In the genomic region with DNA sequence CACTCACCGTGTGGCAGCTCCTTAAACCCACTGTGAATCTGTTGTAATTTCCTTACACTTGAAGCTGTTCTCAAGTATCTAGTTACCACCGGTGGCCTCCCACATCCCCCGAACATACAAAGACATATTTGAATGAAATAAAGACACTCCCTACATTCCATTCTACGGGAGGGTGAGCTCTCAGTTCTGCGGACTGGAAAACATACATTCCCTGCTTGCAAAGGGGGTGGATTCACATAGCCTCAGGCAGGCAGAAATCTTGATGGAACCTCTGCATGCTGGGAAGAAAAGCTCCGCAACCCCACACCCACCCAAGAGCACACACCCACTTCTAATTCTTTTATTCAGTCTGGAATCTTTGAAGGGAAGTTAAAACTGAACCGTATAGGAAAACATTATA, we compare ENCODE assay signal across 17 mouse cellular contexts.
DNase-seq lines count a peak whose midpoint lies in the region; ATAC-seq lines count a peak whose summit lies in the region.
"Had no signal": no experiment of that assay in that cellular context is flagged by ENCODE, and none has a peak within 500 bp of the region (broad histone marks: within the 10 kb centered on the region; RNA-seq: fewer than 3 reads in every experiment).

No protein-coding gene starts in this region.

- H3K36me3 ChIP-seq in lung, embryonic 16.5 days (ENCODE audit: control insufficient read depth, insufficient read depth, low read length) = no peaks in the 10 kb centered on the region
- no peaks in the 10 kb centered on the region for H3K36me3 ChIP-seq in embryonic facial prominence, embryonic 15.5 days
- H3K36me3 ChIP-seq: G1E; intestine, embryonic 15.5 days had no signal

- H3K9me3 ChIP-seq in lung, embryonic 16.5 days (ENCODE audit: control insufficient read depth, low read length) = no peaks in the 10 kb centered on the region
- no peaks in the 10 kb centered on the region for H3K9me3 ChIP-seq in embryonic facial prominence, embryonic 15.5 days (replicated peaks)
- H3K9me3 ChIP-seq: G1E; intestine, embryonic 15.5 days had no signal

- H3K9ac ChIP-seq in lung, embryonic 16.5 days (ENCODE audit: low read length) = no peak overlapping the region
- no peak overlapping the region for H3K9ac ChIP-seq in embryonic facial prominence, embryonic 15.5 days
- H3K9ac ChIP-seq: intestine, embryonic 15.5 days had no signal

- WGBS in lung, embryonic 16.5 days = 23% methylated on average over 7 of the region's 7 CpGs
- WGBS in embryonic facial prominence, embryonic 15.5 days = 7% methylated on average over 7 of the region's 7 CpGs

- peaks cover 5% of the 10 kb centered on the region; the same call in 1 of the 2 replicates for H3K4me1 ChIP-seq in lung, embryonic 16.5 days (replicated peaks; ENCODE audit: control insufficient read depth, insufficient read depth, low read length)
- peaks cover 33% of the 10 kb centered on the region for H3K4me1 ChIP-seq in embryonic facial prominence, embryonic 15.5 days
- H3K4me1 ChIP-seq: intestine, embryonic 15.5 days had no signal

- no peak overlapping the region for H3K4me3 ChIP-seq in lung, embryonic 16.5 days (ENCODE audit: low read length)
- no peak overlapping the region for H3K4me3 ChIP-seq in embryonic facial prominence, embryonic 15.5 days (replicated peaks)
- H3K4me3 ChIP-seq: intestine, embryonic 15.5 days had no signal

- H3K27ac ChIP-seq in lung, embryonic 16.5 days (ENCODE audit: low read length) = peak overlapping the region; percentile 60; the same call in 1 of the 2 replicates
- peak overlapping the region; percentile 41; the same call in 1 of the 2 replicates for H3K27ac ChIP-seq in embryonic facial prominence, embryonic 15.5 days (replicated peaks)
- H3K27ac ChIP-seq: intestine, embryonic 15.5 days had no signal

- ATAC-seq in frontal cortex, adult (ENCODE audit: low TSS enrichment) = peak; percentile 44
- peak; percentile 80 for ATAC-seq in lung, embryonic 16.5 days (ENCODE audit: low read depth)
- 0 out of 2 replicates have a peak, but pooled peaks have one; percentile 32 for ATAC-seq in embryonic facial prominence, embryonic 15.5 days (ENCODE audit: insufficient number of reproducible peaks, low FRiP score, low TSS enrichment, low read depth)
- ATAC-seq: forebrain, embryonic 14.5 days; intestine, embryonic 15.5 days; midbrain, embryonic 16.5 days had no signal

- H3K4me2 ChIP-seq in lung, embryonic 16.5 days (ENCODE audit: low read depth, low read length) = 0 out of 2 replicates have a peak overlapping the region, but pooled peaks have one; percentile 9
- peak overlapping the region; percentile 22; the same call in 1 of the 2 replicates for H3K4me2 ChIP-seq in embryonic facial prominence, embryonic 15.5 days (replicated peaks)
- H3K4me2 ChIP-seq: heart, embryonic 11.5 days; intestine, embryonic 15.5 days; liver, embryonic 11.5 days had no signal

- DNase-seq in frontal cortex, adult 2 months (ENCODE audit: extremely low spot score in 1 of 2, low spot score in 1 of 2) = no peak
- no peak for DNase-seq in lung, postnatal 14 days
- no peak for DNase-seq in heart, adult 8-10 months (ENCODE audit: low spot score)
- DNase-seq in urinary bladder, postnatal 10 days (ENCODE audit: low spot score) = no peak
- no peak for DNase-seq in retina, embryonic 14.5 days (ENCODE audit: low spot score)
- DNase-seq: cerebellum, adult 11-12 months; gastrocnemius, postnatal 25 days; thymus, postnatal 14 days had no signal

- no peaks in the 10 kb centered on the region for H3K27me3 ChIP-seq in lung, embryonic 16.5 days (ENCODE audit: control insufficient read depth, insufficient read depth, low read depth, low read length)
- H3K27me3 ChIP-seq in embryonic facial prominence, embryonic 15.5 days = no peaks in the 10 kb centered on the region
- H3K27me3 ChIP-seq: intestine, embryonic 15.5 days had no signal
